Mouse (Mus musculus) ES-Bruce4 (cell line): ENCODE results near the gene Mamdc2.

Source experiments
- CTCF ChIP-seq: IDR thresholded peaks from one replicate; pipeline ENCODE4 v1.8.1; 2011; ENCODE audit warnings: low read depth, low read length
- EP300 ChIP-seq: IDR thresholded peaks from 2 replicates; pipeline ENCODE4 v1.6.1; 2011; ENCODE audit warnings: low read depth, low read length; ENCODE audit not compliant: insufficient read depth
- POLR2A ChIP-seq: IDR thresholded peaks from one replicate; pipeline ENCODE4 v1.8.1; 2011; ENCODE audit warnings: low read length; ENCODE audit not compliant: insufficient read depth

DNA sequence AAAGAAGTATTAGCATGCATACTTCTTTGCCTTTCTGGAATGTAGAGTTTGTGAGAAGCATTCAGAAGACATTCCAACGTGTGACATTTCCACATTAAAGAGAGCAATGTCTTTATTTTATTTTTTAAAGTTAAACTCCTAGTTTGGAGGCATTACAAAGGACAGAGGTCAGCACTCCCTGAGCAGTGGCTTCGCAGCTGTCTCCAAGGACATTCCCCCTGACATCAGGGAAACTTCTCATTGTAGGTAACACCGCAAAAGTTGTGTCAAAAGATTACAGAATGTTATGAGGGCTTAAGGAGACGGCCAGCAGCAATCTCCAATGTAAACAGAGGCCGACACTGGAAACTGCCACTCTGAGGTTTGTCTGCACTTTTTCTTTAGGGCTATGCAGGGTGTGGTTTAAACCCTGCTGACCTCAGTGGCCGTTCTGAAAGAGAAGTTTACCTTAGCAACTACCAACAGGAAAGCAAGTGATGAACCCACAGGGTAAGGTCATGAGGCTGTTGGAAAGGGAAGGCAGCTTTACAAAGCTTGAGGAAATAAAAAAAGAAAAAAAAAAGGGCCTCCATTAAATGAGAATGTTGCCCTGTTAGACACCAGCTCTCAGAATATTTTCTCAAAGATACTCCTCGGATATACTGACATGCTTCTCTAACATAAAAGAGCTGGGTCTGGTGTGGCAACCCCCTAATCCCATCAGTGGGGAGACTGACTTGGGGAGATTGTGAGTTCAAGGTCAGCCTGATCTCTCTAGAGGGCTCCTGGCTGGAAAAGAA is 60.0 kb downstream of the Mamdc2 start:
- TF ChIP-seq POLR2A (no peak), CTCF (no peak), EP300 (no peak)
